Mouse (Mus musculus) liver, adult 2 months (tissue): ENCODE measurements around the gene Cd200r3. TPM values are rescaled to one million over a fixed set of nuclear protein-coding genes. Genes with fewer than 3 reads are reported as not detected.

Source experiments
- DNase-seq: peaks from one replicate; pipeline ENCODE4 v3.0.0-alpha.2; 2011; ENCODE audit warnings: low read depth, low spot score; ENCODE audit errors: extremely low read depth
- H3K27ac ChIP-seq: fragments of 200-500 bp; replicated peaks from 2 replicates; pipeline ENCODE4 v1.5.1; 2012; ENCODE audit warnings: low read depth, mild to moderate bottlenecking, control low read depth, inconsistent platforms, low read length; ENCODE audit not compliant: insufficient read depth
- H3K27me3 ChIP-seq: fragments of 200-500 bp; 2 replicates; pipeline ENCODE4 v1.6.1; 2012; ENCODE audit warnings: mild to moderate bottlenecking, moderate library complexity, low read length, inconsistent platforms; ENCODE audit not compliant: control insufficient read depth, insufficient read depth
- H3K36me3 ChIP-seq: fragments of 200-500 bp; 2 replicates; pipeline ENCODE4 v1.6.1; 2012; ENCODE audit warnings: low read length, inconsistent platforms; ENCODE audit not compliant: control insufficient read depth, insufficient read depth
- H3K4me1 ChIP-seq: fragments of 200-500 bp; 2 replicates; pipeline ENCODE4 v1.6.1; 2011; ENCODE audit warnings: low read length; ENCODE audit not compliant: control insufficient read depth, insufficient read depth
- H3K4me3 ChIP-seq: fragments of 200-500 bp; 2 replicates; pipeline ENCODE4 v1.5.1; 2011; ENCODE audit warnings: low read depth, mild to moderate bottlenecking, control low read depth, low read length, moderate library complexity; ENCODE audit not compliant: insufficient read depth
- H3K79me2 ChIP-seq: fragments of 200-500 bp; 2 replicates; pipeline ENCODE4 v1.6.1; 2012; ENCODE audit warnings: inconsistent platforms, mild to moderate bottlenecking, low read length, moderate library complexity; ENCODE audit not compliant: control insufficient read depth, insufficient read depth
- H3K9ac ChIP-seq: fragments of 200-500 bp; 2 replicates; pipeline ENCODE4 v1.6.1; 2012; ENCODE audit warnings: low read depth, mild to moderate bottlenecking, control low read depth, inconsistent platforms, low read length
- CTCF ChIP-seq: fragments of 200-500 bp; IDR thresholded peaks from 2 replicates; pipeline ENCODE4 v1.5.1; 2011; ENCODE audit warnings: low read depth, low read length, control low read depth
- POLR2A ChIP-seq: fragments of 200-500 bp; IDR thresholded peaks from 2 replicates; pipeline ENCODE4 v1.6.1; 2011; ENCODE audit warnings: low read length, control low read depth; ENCODE audit not compliant: insufficient read depth; ENCODE audit errors: extremely low read depth
- WGBS: fragments of 180-500 bp; shearing (Covaris S2); methylation state at CpG from one replicate; pipeline ENCODE4 v1.1.7; 2018; 5-methylcytosine and 5-hydroxymethylcytosine counted together
- polyA plus RNA-seq: library from polyadenylated mRNA; depleted of rRNA; stranded (reverse); fragments of >200 nt; gene quantifications from 2 replicates; pipeline ENCODE4 v1.2.3, GENCODE M21; 2012
- total RNA-seq: library from RNA; depleted of rRNA; stranded (reverse); fragments of >200 nt; gene quantifications from 2 replicates; pipeline ENCODE4 v1.2.3, GENCODE M21; 2014

Gene Cd200r3
- total and polyA plus RNA-seq, 2 experiments = 0.18 TPM; not detected in 1

DNA sequence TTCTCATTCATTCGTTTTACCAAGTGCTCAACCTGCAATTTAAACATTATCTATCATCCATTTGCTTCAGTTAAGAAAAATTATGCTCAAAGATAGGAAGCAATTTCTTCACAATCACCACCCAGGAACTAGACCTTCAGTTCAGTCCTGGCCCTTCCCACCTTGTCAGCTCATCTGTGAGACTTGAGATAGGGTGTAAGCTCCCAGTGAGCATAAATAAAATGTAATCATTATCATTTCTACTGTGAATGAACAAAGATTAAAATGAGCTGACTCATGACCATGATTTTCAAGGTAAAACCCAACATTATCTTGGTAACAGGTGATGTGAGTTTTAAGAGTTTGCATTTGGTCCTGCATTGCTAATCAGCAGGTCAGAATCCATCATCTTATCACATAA, 76.6 kb downstream of the Cd200r3 start:
- no peak overlapping the region for H3K9ac ChIP-seq
- H3K4me3 ChIP-seq = no peak overlapping the region
- no peak overlapping the region for H3K27ac ChIP-seq
- H3K36me3 ChIP-seq = no peaks in the 10 kb centered on the region
- no peaks in the 10 kb centered on the region for H3K4me1 ChIP-seq
- no peak for TF ChIP-seq CTCF
- TF ChIP-seq POLR2A = no peak
- no peaks in the 10 kb centered on the region for H3K27me3 ChIP-seq
- WGBS = 68% methylated on average over 1 of the region's 1 CpGs
- no peaks in the 10 kb centered on the region for H3K79me2 ChIP-seq
- DNase-seq = no peak

DNA sequence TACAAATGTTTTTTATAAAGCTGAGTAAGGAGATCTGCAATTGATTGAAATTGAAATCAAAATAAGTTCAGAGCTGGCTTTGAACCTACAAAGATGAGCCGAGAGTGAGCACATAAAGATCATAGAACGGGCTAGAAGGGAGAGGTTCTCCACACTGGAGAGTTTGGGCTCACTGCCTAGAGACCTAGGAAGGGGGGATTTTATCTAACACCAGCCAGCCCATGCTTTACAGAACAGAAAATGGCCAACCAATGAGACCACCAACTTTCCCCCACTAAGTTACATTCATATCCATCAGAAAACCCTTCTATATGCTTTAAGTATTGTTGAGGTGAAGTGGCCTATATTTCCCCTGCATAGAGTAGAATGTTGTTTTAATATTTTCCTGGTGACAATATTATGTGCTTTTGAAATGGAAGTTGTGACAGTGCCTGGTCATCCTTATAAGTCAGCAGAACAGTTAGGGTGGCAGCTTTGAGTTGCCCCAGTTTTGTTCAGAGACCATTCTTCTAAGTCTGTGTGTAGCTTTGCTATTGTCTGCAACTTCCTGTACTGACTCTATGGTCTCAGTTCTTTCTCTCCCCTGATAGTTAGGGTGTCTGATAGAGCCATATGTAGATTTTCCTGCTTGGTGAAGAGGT, 77.3 kb downstream of the Cd200r3 start:
- TF ChIP-seq POLR2A (no peak), CTCF (no peak)
- Histone ChIP-seq H3K9ac (no peak overlapping the region), H3K4me3 (no peak overlapping the region), H3K79me2 (no peaks in the 10 kb centered on the region), H3K27me3 (no peaks in the 10 kb centered on the region), H3K27ac (no peak overlapping the region), H3K4me1 (no peaks in the 10 kb centered on the region), H3K36me3 (no peaks in the 10 kb centered on the region)
- DNase-seq = no peak
- 88% methylated on average over 2 of the region's 2 CpGs for WGBS

DNA sequence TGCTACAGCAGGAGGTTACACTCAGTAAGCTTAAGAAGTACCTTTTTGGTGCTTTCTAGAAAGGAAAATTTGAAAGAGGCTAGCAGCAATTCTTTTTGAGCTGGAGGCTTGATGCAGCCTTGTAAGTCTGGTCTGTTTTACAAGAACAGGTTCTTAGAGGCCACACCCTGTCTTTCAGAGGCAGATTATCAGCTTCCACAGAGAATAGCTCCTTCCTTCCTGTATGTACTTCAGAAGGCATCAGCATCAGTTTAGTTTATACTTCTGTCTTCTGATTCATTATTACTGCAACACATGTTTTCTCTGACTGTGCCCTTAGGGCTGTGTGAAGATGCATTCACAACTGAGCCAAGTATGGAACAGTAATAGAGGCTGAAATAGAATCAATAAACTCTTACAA, 78.0 kb downstream of the Cd200r3 start:
- H3K4me1 ChIP-seq = no peaks in the 10 kb centered on the region
- TF ChIP-seq CTCF = no peak
- TF ChIP-seq POLR2A = no peak

DNA sequence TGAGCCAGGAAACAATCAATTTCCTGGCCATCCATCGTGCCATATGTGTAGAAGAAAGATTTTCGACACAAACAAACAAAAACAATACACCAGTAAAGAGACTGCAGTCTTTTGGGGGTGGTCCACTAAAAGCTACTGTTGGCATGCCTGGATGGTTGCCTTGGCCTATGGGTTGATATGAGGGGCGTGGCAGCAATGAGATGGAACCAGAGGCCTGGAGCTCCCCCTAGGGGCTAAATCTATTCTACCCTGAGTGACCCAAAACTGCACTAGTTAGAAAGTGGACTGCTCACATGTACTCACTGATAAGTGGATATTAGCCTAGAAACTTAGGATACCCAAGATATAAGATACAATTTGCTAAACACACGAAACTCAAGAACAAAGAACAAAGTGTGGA, 80.4 kb downstream of the Cd200r3 start:
- Histone ChIP-seq H3K4me1 (no peaks in the 10 kb centered on the region), H3K27me3 (no peaks in the 10 kb centered on the region), H3K4me3 (no peak overlapping the region), H3K79me2 (no peaks in the 10 kb centered on the region), H3K27ac (no peak overlapping the region), H3K9ac (no peak overlapping the region), H3K36me3 (no peaks in the 10 kb centered on the region)
- DNase-seq = peak; percentile 35
- 48% methylated on average over 4 of the region's 4 CpGs for WGBS
- TF ChIP-seq POLR2A (no peak), CTCF (peak; percentile 63)

More for the DNA sequence above, 78.0 kb downstream of the Cd200r3 start:
- H3K27me3 ChIP-seq = no peaks in the 10 kb centered on the region
- H3K9ac ChIP-seq = no peak overlapping the region
- no peak overlapping the region for H3K4me3 ChIP-seq
- no peaks in the 10 kb centered on the region for H3K79me2 ChIP-seq
- no peak overlapping the region for H3K27ac ChIP-seq
- DNase-seq = no peak
- H3K36me3 ChIP-seq = no peaks in the 10 kb centered on the region

DNA sequence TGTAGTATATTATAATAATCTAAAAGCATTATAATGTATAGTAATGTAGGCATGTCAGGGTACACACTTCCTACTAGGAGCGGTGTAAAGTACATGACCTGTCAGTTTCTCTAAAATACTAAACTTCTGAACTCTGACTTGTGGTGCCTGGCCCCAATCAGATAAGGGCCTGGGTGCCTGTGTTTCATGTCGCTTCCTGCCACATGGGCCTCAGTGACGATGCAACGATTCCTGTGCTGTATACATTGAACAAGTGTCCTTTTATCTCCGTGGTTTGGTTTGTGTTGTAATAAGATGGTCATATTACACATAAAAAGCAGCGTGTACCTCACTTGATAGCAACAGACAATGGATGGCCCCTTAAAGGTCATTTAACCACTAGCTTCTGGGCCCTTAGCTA, 81.8 kb downstream of the Cd200r3 start:
- Histone ChIP-seq H3K9ac (no peak overlapping the region), H3K27me3 (no peaks in the 10 kb centered on the region), H3K4me1 (no peaks in the 10 kb centered on the region), H3K4me3 (no peak overlapping the region), H3K36me3 (no peaks in the 10 kb centered on the region), H3K27ac (no peak overlapping the region), H3K79me2 (no peaks in the 10 kb centered on the region)
- TF ChIP-seq CTCF (no peak), POLR2A (no peak)
- 69% methylated on average over 6 of the region's 6 CpGs for WGBS
- DNase-seq = no peak

DNA sequence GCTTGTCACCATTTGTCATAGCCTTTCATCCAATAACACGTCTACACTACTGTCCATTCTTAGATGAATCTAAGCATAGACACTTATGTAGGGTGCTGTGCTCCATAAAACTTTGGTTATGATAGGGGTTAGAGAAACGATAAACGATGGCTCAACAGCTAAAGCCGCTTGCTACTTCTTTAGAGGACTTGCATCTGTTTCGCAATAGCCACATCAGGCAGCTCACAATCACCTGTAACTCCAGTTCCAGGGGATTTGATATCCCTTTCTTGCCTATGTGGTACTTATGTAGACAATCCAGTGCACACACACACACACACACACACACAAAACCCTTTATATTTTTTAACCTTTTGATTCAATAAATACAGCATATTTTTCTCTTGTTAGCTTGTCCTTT, 85.6 kb downstream of the Cd200r3 start:
- H3K4me3 ChIP-seq = no peak overlapping the region
- TF ChIP-seq POLR2A (no peak), CTCF (no peak)
- H3K9ac ChIP-seq = no peak overlapping the region
- no peaks in the 10 kb centered on the region for H3K4me1 ChIP-seq
- WGBS = 59% methylated on average over 5 of the region's 5 CpGs
- no peaks in the 10 kb centered on the region for H3K79me2 ChIP-seq
- H3K36me3 ChIP-seq = no peaks in the 10 kb centered on the region
- DNase-seq = no peak
- H3K27ac ChIP-seq = no peak overlapping the region
- no peaks in the 10 kb centered on the region for H3K27me3 ChIP-seq
